Mouse (Mus musculus) CD8-positive naive resting alpha-beta T cell, adult 57 days (primary cell): ENCODE results near the gene Ispd. TPM values are rescaled to one million over a fixed set of nuclear protein-coding genes. Genes with fewer than 3 reads are reported as not detected.

Source experiments
- total RNA-seq: library from RNA; stranded (reverse); gene quantifications from one replicate; pipeline ENCODE4 v1.2.4, GENCODE M21; 2023

Ispd gene
- total RNA-seq: 0.37 TPM

GRCm38 (mm10) chr12:36381441-36382340, at the start of gene Ispd, which contains the start of gene D630036H23Rik:
Ispd (plus strand) TSS chr12:36381450.
D630036H23Rik (minus strand) TSS chr12:36382181.

Other genes with a start within 250 kb of the Ispd start
- gene Ankmy2, start 224.3 kb upstream of the Ispd start, total RNA-seq: 28.4 TPM
- gene Bzw2, start 223.4 kb upstream of the Ispd start, total RNA-seq: 146 TPM
- not detected for gene Lrrc72, start 128.1 kb upstream of the Ispd start, total RNA-seq
- gene Sostdc1, start 67.3 kb upstream of the Ispd start, total RNA-seq: not detected
- not detected for gene D630036H23Rik, start 731 bp downstream of the Ispd start, total RNA-seq